Mouse (Mus musculus): ENCODE measurements around the gene Ahcyl1. TPM values are rescaled to one million over a fixed set of nuclear protein-coding genes. Genes with fewer than 3 reads are reported as not detected.

The Ahcyl1 gene
- polyA plus RNA-seq, 1 experiment from 2014 or later: 105 TPM

DNA sequence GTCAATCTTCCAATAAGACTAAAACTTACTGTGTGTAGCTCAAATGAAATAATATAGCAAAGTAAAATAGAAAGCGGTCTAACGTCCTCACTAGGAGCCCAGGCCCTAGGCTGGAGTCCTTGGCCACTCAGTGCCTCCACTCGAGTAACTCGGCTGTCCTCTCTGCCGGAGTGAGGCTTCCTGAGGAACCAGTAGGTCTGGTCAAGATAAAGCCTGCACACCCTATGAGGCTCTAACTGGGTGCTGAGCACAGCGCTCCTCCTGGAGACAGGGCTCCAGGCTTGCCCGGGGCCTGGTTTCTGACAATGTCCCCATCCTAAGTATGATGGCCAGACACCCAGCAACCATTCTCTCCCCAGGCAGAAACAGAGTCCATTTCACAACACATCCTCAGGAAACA, 73.8 kb downstream of the Ahcyl1 start:
- ATAC-seq (no peak), DNase-seq (ENCODE audit: low spot score) (no peak)
- H3K9me3 ChIP-seq (replicated peaks; ENCODE audit: control insufficient read depth, low read length): no peaks in the 10 kb centered on the region
- 96% methylated on average over 7 of the region's 7 CpGs for WGBS
- no peak overlapping the region for H3K27ac ChIP-seq (ENCODE audit: low read depth, low read length)
- no peak overlapping the region for H3K4me2 ChIP-seq (ENCODE audit: low read length)
- peaks cover 97% of the 10 kb centered on the region for H3K36me3 ChIP-seq (ENCODE audit: control insufficient read depth, insufficient read depth, low read length)
- no peaks in the 10 kb centered on the region for H3K27me3 ChIP-seq (replicated peaks; ENCODE audit: control insufficient read depth, insufficient read depth, low read length)
- H3K4me1 ChIP-seq (ENCODE audit: control insufficient read depth, insufficient read depth, low read length): no peaks in the 10 kb centered on the region
- no peak overlapping the region for H3K4me3 ChIP-seq (ENCODE audit: low read depth, low read length)
- no peak overlapping the region for H3K9ac ChIP-seq (ENCODE audit: low read length)

GRCm38 (mm10) chr3:107621286-107622075, 74.9 kb downstream of the Ahcyl1 start:
- DNase-seq (ENCODE audit: low spot score) (no peak), ATAC-seq (no peak)
- H3K27ac ChIP-seq (ENCODE audit: low read depth, low read length): no peak overlapping the region
- no peaks in the 10 kb centered on the region for H3K4me1 ChIP-seq (ENCODE audit: control insufficient read depth, insufficient read depth, low read length)
- no peaks in the 10 kb centered on the region for H3K27me3 ChIP-seq (replicated peaks; ENCODE audit: control insufficient read depth, insufficient read depth, low read length)
- no peaks in the 10 kb centered on the region for H3K9me3 ChIP-seq (replicated peaks; ENCODE audit: control insufficient read depth, low read length)
- H3K9ac ChIP-seq (ENCODE audit: low read length): no peak overlapping the region
- peaks cover 97% of the 10 kb centered on the region for H3K36me3 ChIP-seq (ENCODE audit: control insufficient read depth, insufficient read depth, low read length)
- H3K4me3 ChIP-seq (ENCODE audit: low read depth, low read length): no peak overlapping the region
- WGBS: 91% methylated on average over 21 of the region's 21 CpGs
- no peak overlapping the region for H3K4me2 ChIP-seq (ENCODE audit: low read length)

DNA sequence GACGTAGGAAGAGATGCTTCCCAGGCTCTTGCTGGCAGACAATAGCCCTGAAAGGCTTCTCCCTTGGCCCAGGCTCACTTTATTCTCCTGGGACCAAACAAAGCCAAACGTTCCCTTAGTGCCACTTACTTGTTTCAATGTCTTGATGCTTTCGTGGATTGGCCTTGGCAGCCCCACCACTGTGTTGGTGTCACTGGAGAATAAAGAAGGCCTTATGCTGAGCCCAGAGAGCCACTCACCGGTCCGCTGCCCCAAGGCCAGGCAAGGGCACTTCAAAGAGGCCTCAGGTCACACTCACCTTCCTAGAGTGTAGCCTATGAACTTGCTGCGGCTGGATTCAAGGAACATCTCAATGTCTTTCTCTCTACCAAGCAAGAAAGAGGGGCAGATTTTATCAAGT, 76.4 kb downstream of the Ahcyl1 start:
- Histone ChIP-seq H3K27ac (ENCODE audit: low read depth, low read length) (no peak overlapping the region), H3K4me3 (ENCODE audit: low read depth, low read length) (no peak overlapping the region), H3K9ac (ENCODE audit: low read length) (no peak overlapping the region), H3K36me3 (ENCODE audit: control insufficient read depth, insufficient read depth, low read length) (peaks cover 97% of the 10 kb centered on the region), H3K4me1 (ENCODE audit: control insufficient read depth, insufficient read depth, low read length) (no peaks in the 10 kb centered on the region), H3K9me3 (replicated peaks; ENCODE audit: control insufficient read depth, low read length) (no peaks in the 10 kb centered on the region), H3K4me2 (ENCODE audit: low read length) (no peak overlapping the region), H3K27me3 (replicated peaks; ENCODE audit: control insufficient read depth, insufficient read depth, low read length) (no peaks in the 10 kb centered on the region)
- no peak for ATAC-seq
- no peak for DNase-seq (ENCODE audit: low spot score)
- WGBS: 90% methylated on average over 6 of the region's 6 CpGs

GRCm38 (mm10) chr3:107617800-107618199, 78.6 kb downstream of the Ahcyl1 start:
- ATAC-seq (no peak), DNase-seq (ENCODE audit: low spot score) (no peak)
- H3K9ac ChIP-seq (ENCODE audit: low read length): no peak overlapping the region
- WGBS: 97% methylated on average over 3 of the region's 3 CpGs
- no peaks in the 10 kb centered on the region for H3K9me3 ChIP-seq (replicated peaks; ENCODE audit: control insufficient read depth, low read length)
- H3K4me3 ChIP-seq (ENCODE audit: low read depth, low read length): no peak overlapping the region
- peaks cover 97% of the 10 kb centered on the region for H3K36me3 ChIP-seq (ENCODE audit: control insufficient read depth, insufficient read depth, low read length)
- H3K27ac ChIP-seq (ENCODE audit: low read depth, low read length): no peak overlapping the region
- no peak overlapping the region for H3K4me2 ChIP-seq (ENCODE audit: low read length)
- no peaks in the 10 kb centered on the region for H3K27me3 ChIP-seq (replicated peaks; ENCODE audit: control insufficient read depth, insufficient read depth, low read length)
- no peaks in the 10 kb centered on the region for H3K4me1 ChIP-seq (ENCODE audit: control insufficient read depth, insufficient read depth, low read length)

Other genes with a start within 250 kb of the Ahcyl1 start
- gene Kcnc4, start 237.0 kb downstream of the Ahcyl1 start, polyA plus RNA-seq (2014; fragmentation: Nextera tagmentation; extraction: Ambion mirVana): 1.4 and 1.8 TPM in 2 replicates
- 12.8 and 15.4 TPM in 2 replicates for gene Slc6a17, start 178.5 kb downstream of the Ahcyl1 start, polyA plus RNA-seq (2014; fragmentation: Nextera tagmentation; extraction: Ambion mirVana)
- gene Ubl4b, start 141.5 kb downstream of the Ahcyl1 start, polyA plus RNA-seq (2014; fragmentation: Nextera tagmentation; extraction: Ambion mirVana): not detected in 2 replicates
- 2.4 and 2.6 TPM in 2 replicates for gene Alx3, start 101.5 kb downstream of the Ahcyl1 start, polyA plus RNA-seq (2014; fragmentation: Nextera tagmentation; extraction: Ambion mirVana)
- not detected in 2 replicates for gene Gm10961, start 65.2 kb downstream of the Ahcyl1 start, polyA plus RNA-seq (2014; fragmentation: Nextera tagmentation; extraction: Ambion mirVana)
- 134 and 141 TPM in 2 replicates for gene Strip1, start 64.9 kb downstream of the Ahcyl1 start, polyA plus RNA-seq (2014; fragmentation: Nextera tagmentation; extraction: Ambion mirVana)
- 6.5 and 7.0 TPM in 2 replicates for gene Csf1, start 63.9 kb upstream of the Ahcyl1 start, polyA plus RNA-seq (2014; fragmentation: Nextera tagmentation; extraction: Ambion mirVana)
- not detected in 2 replicates for gene Eps8l3, start 180.7 kb upstream of the Ahcyl1 start, polyA plus RNA-seq (2014; fragmentation: Nextera tagmentation; extraction: Ambion mirVana)
- gene Gstm5, start 199.3 kb upstream of the Ahcyl1 start, polyA plus RNA-seq (2014; fragmentation: Nextera tagmentation; extraction: Ambion mirVana): 195 and 244 TPM in 2 replicates
- gene Gstm7, start 235.3 kb upstream of the Ahcyl1 start, polyA plus RNA-seq (2014; fragmentation: Nextera tagmentation; extraction: Ambion mirVana): 92.7 and 102 TPM in 2 replicates
- gene Gstm6, start 247.2 kb upstream of the Ahcyl1 start, polyA plus RNA-seq (2014; fragmentation: Nextera tagmentation; extraction: Ambion mirVana): 13.1 and 13.3 TPM in 2 replicates

Measured in forebrain, embryonic 14.5 days (tissue).